Mouse (Mus musculus) midbrain, postnatal 0 days (tissue): ENCODE data around the gene Hunk. TPM values are rescaled to one million over a fixed set of nuclear protein-coding genes. Genes with fewer than 3 reads are reported as not detected.

Experiments used
- ATAC-seq: fragments of 200-750 bp; cut with Nextera tagmentation; 2 replicates; pipeline ENCODE4 v1.8.0; 2017; ENCODE audit warnings: moderate number of reproducible peaks, mild to moderate bottlenecking, moderate TSS enrichment, moderate library complexity; ENCODE audit not compliant: low FRiP score
- DNase-seq: peaks from one replicate; pipeline ENCODE4 v3.0.0-alpha.2; 2015; ENCODE audit warnings: low spot score
- H3K27ac ChIP-seq: fragments of 300-500 bp; sonication (generic); 2 replicates; pipeline ENCODE4 v1.5.1; 2014; ENCODE audit warnings: low read depth, mild to moderate bottlenecking, low read length, mixed read lengths
- H3K27me3 ChIP-seq: fragments of 300-500 bp; sonication (generic); 2 replicates; pipeline ENCODE4 v1.6.1; 2014; ENCODE audit warnings: low read length, control low read depth, mixed read lengths; ENCODE audit not compliant: insufficient read depth
- H3K36me3 ChIP-seq: fragments of 300-500 bp; sonication (generic); 2 replicates; pipeline ENCODE4 v1.6.1; 2014; ENCODE audit warnings: low read length, control low read depth, mixed read lengths; ENCODE audit not compliant: insufficient read depth
- H3K4me1 ChIP-seq: fragments of 300-500 bp; sonication (generic); 2 replicates; pipeline ENCODE4 v1.6.1; 2014; ENCODE audit warnings: mild to moderate bottlenecking, control low read depth, antibody characterized with exemption, low read length, mixed read lengths; ENCODE audit not compliant: insufficient read depth
- H3K4me2 ChIP-seq: fragments of 300-500 bp; sonication (generic); 2 replicates; pipeline ENCODE4 v1.6.1; 2014; ENCODE audit warnings: low read depth, mild to moderate bottlenecking, low read length, mixed read lengths; ENCODE audit not compliant: poor library complexity, severe bottlenecking
- H3K4me3 ChIP-seq: fragments of 300-500 bp; sonication (generic); 2 replicates; pipeline ENCODE4 v1.5.1; 2014; ENCODE audit warnings: low read depth, mild to moderate bottlenecking, low read length, moderate library complexity
- H3K9ac ChIP-seq: fragments of 300-500 bp; sonication (generic); replicated peaks from 2 replicates; pipeline ENCODE4 v1.6.1; 2014; ENCODE audit warnings: mild to moderate bottlenecking, low read length, moderate library complexity, mixed read lengths; ENCODE audit not compliant: poor library complexity, severe bottlenecking
- H3K9me3 ChIP-seq: fragments of 300-500 bp; sonication (generic); 2 replicates; pipeline ENCODE4 v1.6.1; 2016; ENCODE audit warnings: low read length, control low read depth
- CTCF ChIP-seq: IDR thresholded peaks from 2 replicates; pipeline ENCODE4 v1.5.1; 2016; ENCODE audit warnings: antibody characterized with exemption, mild to moderate bottlenecking
- WGBS: fragments of 180-500 bp; shearing (Covaris S2); extraction: QIAGEN DNeasy Blood & Tissue Kit; methylation state at CpG from one replicate; pipeline ENCODE4 v1.1.7; 2014; 5-methylcytosine and 5-hydroxymethylcytosine counted together
- polyA plus RNA-seq: library from polyadenylated mRNA; unstranded; fragments of >200 nt; fragmentation: Nextera tagmentation; extraction: Ambion mirVana; gene quantifications from 2 replicates; pipeline ENCODE4 v1.2.1, GENCODE M21; 2015
- total RNA-seq: library from RNA; depleted of rRNA; stranded (reverse); fragments of >200 nt; gene quantifications from 2 replicates; pipeline ENCODE4 v1.2.3, GENCODE M21; 2014

Hunk gene
- total and polyA plus RNA-seq, 2 experiments from 2014 or later, result 3.9 to 12.8 TPM

- Histone ChIP-seq H3K4me2 (peak overlapping the region; percentile 87), H3K27ac (peak overlapping the region; percentile 80), H3K36me3 (no peaks in the 10 kb centered on the region), H3K4me3 (peak overlapping the region; percentile 87), H3K9ac (peak overlapping the region; percentile 82), H3K4me1 (peaks cover 13% of the 10 kb centered on the region; the same call in 1 of the 2 replicates), H3K9me3 (no peaks in the 10 kb centered on the region), H3K27me3 (0 out of 2 replicates have a peak, but pooled peaks cover 5% of the 10 kb centered on the region)
- ATAC-seq, result peak; percentile 51
- WGBS, result under 1% methylated on average over 39 of the region's 49 CpGs
- peak; percentile 67 for TF ChIP-seq CTCF
- DNase-seq, result peak; percentile 46
Measured at GRCm38 (mm10) chr16:90386514-90387160, 824 bp downstream of the Hunk start.

GRCm38 (mm10) chr16:90387161-90387671, 1.4 kb downstream of the Hunk start:
- 0 out of 2 replicates have a peak, but pooled peaks cover 5% of the 10 kb centered on the region for H3K27me3 ChIP-seq
- 0% methylated on average over 12 of the region's 12 CpGs for WGBS
- H3K4me3 ChIP-seq, result peak overlapping the region; percentile 87
- H3K36me3 ChIP-seq, result no peaks in the 10 kb centered on the region
- DNase-seq (peak; percentile 30), ATAC-seq (no peak)
- H3K4me1 ChIP-seq, result peaks cover 13% of the 10 kb centered on the region; the same call in 1 of the 2 replicates
- H3K9me3 ChIP-seq, result no peaks in the 10 kb centered on the region
- 0 out of 2 replicates have a peak overlapping the region, but pooled peaks have one; percentile 6 for H3K27ac ChIP-seq
- H3K4me2 ChIP-seq, result peak overlapping the region; percentile 87
- H3K9ac ChIP-seq, result peak overlapping the region; percentile 82
- TF ChIP-seq CTCF, result no peak

- H3K4me1 ChIP-seq, result peaks cover 13% of the 10 kb centered on the region; the same call in 1 of the 2 replicates
- TF ChIP-seq CTCF, result no peak
- no peaks in the 10 kb centered on the region for H3K9me3 ChIP-seq
- H3K36me3 ChIP-seq, result no peaks in the 10 kb centered on the region
- peak overlapping the region; percentile 87 for H3K4me2 ChIP-seq
- peak overlapping the region; percentile 87 for H3K4me3 ChIP-seq
- ATAC-seq (no peak), DNase-seq (no peak)
- H3K27me3 ChIP-seq, result 0 out of 2 replicates have a peak, but pooled peaks cover 2% of the 10 kb centered on the region
- no peak overlapping the region for H3K9ac ChIP-seq
- 62% methylated on average over 4 of the region's 4 CpGs for WGBS
- no peak overlapping the region for H3K27ac ChIP-seq
Measured at GRCm38 (mm10) chr16:90387961-90388360, 2.1 kb downstream of the Hunk start.

- Histone ChIP-seq H3K9ac (peak overlapping the region; percentile 33; the same call in 1 of the 2 replicates), H3K9me3 (no peaks in the 10 kb centered on the region), H3K4me2 (peak overlapping the region; percentile 87), H3K27me3 (no peaks in the 10 kb centered on the region), H3K4me1 (peaks cover 13% of the 10 kb centered on the region; the same call in 1 of the 2 replicates), H3K36me3 (no peaks in the 10 kb centered on the region), H3K4me3 (peak overlapping the region; percentile 87; the same call in 1 of the 2 replicates), H3K27ac (no peak overlapping the region)
- DNase-seq (no peak), ATAC-seq (no peak)
- WGBS, result 62% methylated on average over 15 of the region's 15 CpGs
- no peak for TF ChIP-seq CTCF
Measured at GRCm38 (mm10) chr16:90389103-90389750, 3.4 kb downstream of the Hunk start.

GRCm38 (mm10) chr16:90390731-90391130, 4.9 kb downstream of the Hunk start:
- peaks cover 18% of the 10 kb centered on the region; the same call in 1 of the 2 replicates for H3K4me1 ChIP-seq
- H3K27me3 ChIP-seq, result no peaks in the 10 kb centered on the region
- ATAC-seq, result no peak
- no peak overlapping the region for H3K4me3 ChIP-seq
- no peak overlapping the region for H3K27ac ChIP-seq
- TF ChIP-seq CTCF, result no peak
- no peak overlapping the region for H3K4me2 ChIP-seq
- no peak overlapping the region for H3K9ac ChIP-seq
- no peaks in the 10 kb centered on the region for H3K9me3 ChIP-seq
- no peaks in the 10 kb centered on the region for H3K36me3 ChIP-seq
- 90% methylated on average over 16 of the region's 16 CpGs for WGBS
- DNase-seq, result no peak
